Mouse (Mus musculus) limb, embryonic 10.5 days (tissue): ENCODE measurements around the gene Snai3. TPM values are rescaled to one million over a fixed set of nuclear protein-coding genes. Genes with fewer than 3 reads are reported as not detected.
A peak's percentile ranks its signal among the peaks of the same experiment; 100 is the strongest.

ENCODE experiments used
- DNase-seq: peaks from one replicate; pipeline ENCODE4 v3.0.0-alpha.2; 2017; ENCODE audit warnings: low spot score
- H3K27ac ChIP-seq: fragments of 300-500 bp; sonication (generic); 2 replicates; pipeline ENCODE4 v1.5.1; 2016; ENCODE audit warnings: mild to moderate bottlenecking
- H3K27me3 ChIP-seq: fragments of 300-500 bp; sonication (generic); 2 replicates; pipeline ENCODE4 v1.6.1; 2016; ENCODE audit warnings: low read depth, mild to moderate bottlenecking; ENCODE audit not compliant: poor library complexity, severe bottlenecking
- H3K36me3 ChIP-seq: fragments of 300-500 bp; sonication (generic); 2 replicates; pipeline ENCODE4 v1.6.1; 2016; ENCODE audit warnings: mild to moderate bottlenecking, moderate library complexity
- H3K4me1 ChIP-seq: fragments of 300-500 bp; sonication (generic); 2 replicates; pipeline ENCODE4 v1.6.1; 2016
- H3K4me3 ChIP-seq: fragments of 300-500 bp; sonication (generic); 2 replicates; pipeline ENCODE4 v1.5.1; 2016; ENCODE audit warnings: mild to moderate bottlenecking, moderate library complexity
- H3K9me3 ChIP-seq: fragments of 300-500 bp; sonication (generic); replicated peaks from 2 replicates; pipeline ENCODE4 v1.6.1; 2016; ENCODE audit warnings: mild to moderate bottlenecking
- WGBS: fragments of 180-500 bp; shearing (Covaris S2); methylation state at CpG from one replicate; pipeline ENCODE4 v1.1.7; 2016; 5-methylcytosine and 5-hydroxymethylcytosine counted together
- polyA plus RNA-seq: library from polyadenylated mRNA; unstranded; fragments of >200 nt; fragmentation: Nextera tagmentation; extraction: Ambion mirVana; gene quantifications from 2 replicates; pipeline ENCODE4 v1.2.1, GENCODE M21; 2016

Gene Snai3
- polyA plus RNA-seq, 1 experiment from 2014 or later, result not detected

DNA sequence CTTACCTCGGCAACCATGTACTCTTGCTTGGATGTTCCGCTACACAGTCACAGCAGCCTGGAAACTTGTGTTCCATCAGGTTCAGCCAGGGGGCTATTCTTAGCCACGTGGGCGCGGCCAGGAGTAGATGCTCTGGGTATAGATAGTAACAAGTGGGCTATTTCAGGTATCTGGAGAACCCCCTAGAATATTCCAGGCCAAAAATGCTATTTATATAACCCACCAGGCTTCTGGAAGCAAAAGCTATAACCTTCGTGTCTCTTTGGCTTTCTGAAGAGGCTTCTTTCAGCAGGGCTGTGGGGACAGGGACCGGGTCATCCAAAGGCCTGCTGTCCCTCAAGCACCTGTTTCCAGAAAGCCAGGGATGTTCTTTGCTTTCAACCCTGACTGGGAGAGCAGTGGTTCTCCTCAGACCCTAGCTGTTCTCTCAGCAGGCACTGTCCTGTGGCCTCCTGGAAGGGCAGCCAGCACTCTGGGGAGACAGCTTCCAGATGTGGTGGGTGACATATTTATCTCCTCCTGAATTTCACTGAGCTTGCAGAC lies 9.3 kb downstream of the Snai3 start:
- Histone ChIP-seq H3K9me3 (no peaks in the 10 kb centered on the region), H3K36me3 (no peaks in the 10 kb centered on the region), H3K27ac (no peak overlapping the region), H3K4me1 (0 out of 2 replicates have a peak, but pooled peaks cover 5% of the 10 kb centered on the region), H3K27me3 (0 out of 2 replicates have a peak, but pooled peaks cover 7% of the 10 kb centered on the region), H3K4me3 (no peak overlapping the region)
- no peak for DNase-seq
- 79% methylated on average over 7 of the region's 7 CpGs for WGBS

DNA sequence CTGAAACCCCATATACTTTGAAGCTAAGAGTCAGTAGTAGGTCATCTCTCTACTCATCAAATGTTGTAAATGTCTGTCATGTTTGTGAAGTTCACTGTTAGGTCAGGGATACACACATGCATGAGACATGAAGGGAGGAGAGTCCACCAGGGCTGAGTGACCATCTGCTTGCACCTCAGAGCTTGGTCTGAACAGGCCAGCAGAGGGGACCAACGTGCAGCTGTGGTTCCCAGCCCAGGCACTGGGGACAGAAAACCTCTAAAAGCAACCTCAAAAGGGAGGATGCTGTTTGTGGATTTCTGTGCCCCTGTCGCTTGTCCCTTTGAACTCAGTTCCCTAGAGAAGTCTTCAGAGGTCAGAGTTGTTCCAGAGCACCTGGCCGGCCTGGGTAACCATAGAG lies 15.3 kb downstream of the Snai3 start:
- WGBS, result 63% methylated on average over 3 of the region's 3 CpGs
- Histone ChIP-seq H3K27ac (no peak overlapping the region), H3K4me1 (peaks cover 26% of the 10 kb centered on the region), H3K4me3 (no peak overlapping the region), H3K27me3 (no peaks in the 10 kb centered on the region), H3K36me3 (no peaks in the 10 kb centered on the region), H3K9me3 (no peaks in the 10 kb centered on the region)
- DNase-seq, result no peak

DNA sequence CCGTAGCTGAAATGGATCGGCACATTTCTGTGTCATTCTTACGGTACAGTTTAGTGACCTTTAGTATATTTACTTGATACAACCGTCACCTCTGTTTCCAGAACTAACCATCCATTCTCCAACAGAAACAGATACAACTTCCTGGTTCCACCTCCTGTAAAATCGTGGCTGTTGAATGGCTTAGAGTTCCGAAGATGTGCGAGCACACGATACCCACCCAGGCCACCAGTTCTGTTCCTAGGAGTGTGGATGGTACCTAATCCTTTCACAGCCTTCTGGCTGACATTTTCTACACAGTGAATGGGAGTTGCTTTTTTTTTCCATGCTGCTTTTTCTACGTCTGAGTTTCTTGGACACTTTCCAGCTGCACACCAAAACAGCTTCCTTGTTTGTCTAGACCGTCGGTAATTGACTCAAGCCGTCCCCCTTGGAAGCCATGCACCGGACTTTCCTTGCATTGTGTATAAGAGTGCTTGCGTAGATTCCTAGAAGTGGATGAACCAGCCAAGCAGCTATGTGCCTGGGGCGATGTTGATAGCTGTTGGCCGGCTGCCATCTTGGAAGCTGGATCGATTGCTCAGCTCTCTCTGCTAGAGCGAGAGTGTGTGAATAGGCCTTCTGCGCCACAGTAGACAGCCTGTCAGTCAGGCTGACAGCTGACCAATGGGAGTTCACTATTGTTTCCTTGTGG lies 16.3 kb downstream of the Snai3 start:
- 45% methylated on average over 19 of the region's 19 CpGs for WGBS
- peak; percentile 65 for DNase-seq
- H3K9me3 ChIP-seq, result no peaks in the 10 kb centered on the region

DNA sequence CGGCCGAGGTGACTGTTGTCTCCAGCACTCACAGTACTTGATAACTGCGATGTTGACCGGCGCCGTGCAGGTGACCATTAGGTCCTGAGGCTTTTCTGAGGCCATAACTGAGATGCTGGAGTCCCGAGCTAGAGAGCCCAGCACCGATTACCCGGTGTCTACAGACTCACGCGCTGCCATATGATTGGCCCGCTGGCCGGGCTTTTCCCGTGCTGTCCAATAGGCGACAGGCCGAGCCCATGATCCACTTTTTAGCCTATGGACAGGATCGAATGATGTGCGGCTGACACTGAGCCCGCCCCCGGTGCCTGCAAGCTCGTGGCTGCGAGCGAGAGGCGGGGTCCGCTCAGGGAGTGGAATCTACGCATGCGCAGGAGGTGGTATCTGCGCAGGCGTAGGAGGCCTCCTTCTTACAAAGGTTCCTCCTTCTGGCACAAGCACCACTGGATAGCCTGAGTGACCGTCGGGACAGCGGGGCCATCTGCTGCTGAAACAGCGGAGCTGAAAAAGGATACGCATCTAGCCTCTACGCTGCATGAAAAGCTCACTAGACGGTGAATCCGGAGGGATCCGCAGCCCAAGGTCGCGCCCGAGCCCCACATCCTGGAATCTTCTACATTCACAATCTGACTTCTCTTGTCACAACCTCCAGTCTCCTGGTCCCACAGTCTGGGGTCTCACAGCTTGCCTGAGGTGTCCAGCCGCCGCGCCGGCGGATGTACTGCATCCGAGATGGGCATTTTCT lies 17.1 kb downstream of the Snai3 start, which contains the start of gene Mvd:
Gene Mvd, minus strand, starts transcription at position 161 of the 745 bp plus-strand sequence.
- H3K9me3 ChIP-seq, result no peaks in the 10 kb centered on the region
- peak; percentile 97 for DNase-seq
- peaks cover 28% of the 10 kb centered on the region for H3K4me1 ChIP-seq
- H3K36me3 ChIP-seq, result peaks cover 17% of the 10 kb centered on the region
- no peaks in the 10 kb centered on the region for H3K27me3 ChIP-seq
- WGBS, result under 1% methylated on average over 47 of the region's 47 CpGs
- peak within 1 kb of the TSS; percentile 69 for H3K4me3 ChIP-seq
- peak within 1 kb of the TSS; percentile 94 for H3K27ac ChIP-seq

More for the DNA sequence above, 16.3 kb downstream of the Snai3 start:
- H3K4me1 ChIP-seq, result peaks cover 26% of the 10 kb centered on the region
- H3K27me3 ChIP-seq, result no peaks in the 10 kb centered on the region
- H3K36me3 ChIP-seq, result peaks cover 9% of the 10 kb centered on the region
- peak overlapping the region; percentile 69 for H3K4me3 ChIP-seq
- H3K27ac ChIP-seq, result peak overlapping the region; percentile 94

DNA sequence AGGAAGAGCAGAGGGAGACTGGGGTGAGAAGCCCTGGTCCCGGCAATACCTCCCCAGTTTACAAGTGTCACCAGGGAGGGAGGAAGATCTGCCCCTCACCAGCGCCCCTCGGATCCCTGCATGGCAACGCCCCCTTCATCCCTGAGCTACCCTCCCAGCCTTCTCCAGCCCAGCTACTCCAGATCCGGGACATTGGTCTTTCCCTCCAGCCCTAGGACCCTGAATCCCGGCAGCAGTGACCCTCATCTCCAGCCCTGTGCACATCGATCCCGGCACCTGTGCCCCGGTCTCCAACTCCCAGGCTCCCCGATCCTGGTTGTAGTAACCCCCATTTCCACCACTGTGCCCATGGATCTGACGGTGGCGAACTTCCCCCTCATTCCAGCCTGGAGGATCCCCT lies 17.8 kb downstream of the Snai3 start:
- no peaks in the 10 kb centered on the region for H3K27me3 ChIP-seq
- no peak for DNase-seq

DNA sequence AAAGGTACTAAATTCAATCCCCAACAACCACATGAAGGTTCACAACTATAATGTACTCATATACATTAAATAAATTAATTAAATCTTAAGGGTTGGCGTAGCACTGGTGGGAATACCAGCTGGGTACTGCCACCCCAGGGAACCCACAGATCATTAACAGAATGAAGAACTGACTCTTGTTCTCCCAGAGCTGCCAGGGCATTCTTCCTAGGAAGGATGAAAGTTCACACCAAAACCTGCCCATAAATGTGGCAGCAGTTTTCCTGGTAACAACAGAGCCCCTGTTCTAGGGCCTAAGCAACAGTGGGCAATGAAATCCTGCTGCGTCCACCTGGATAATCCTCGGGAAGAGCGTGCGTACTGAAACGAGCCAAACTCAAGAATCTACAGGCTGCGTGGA lies 18.2 kb downstream of the Snai3 start:
- WGBS, result 30% methylated on average over 7 of the region's 7 CpGs
- H3K36me3 ChIP-seq, result peaks cover 28% of the 10 kb centered on the region
- H3K27ac ChIP-seq, result peak overlapping the region; percentile 94
- H3K27me3 ChIP-seq, result no peaks in the 10 kb centered on the region
- peaks cover 37% of the 10 kb centered on the region for H3K4me1 ChIP-seq
- H3K9me3 ChIP-seq, result no peaks in the 10 kb centered on the region
- DNase-seq, result no peak
- H3K4me3 ChIP-seq, result peak overlapping the region; percentile 69

More for the DNA sequence above, 17.8 kb downstream of the Snai3 start:
- Histone ChIP-seq H3K4me1 (peaks cover 33% of the 10 kb centered on the region), H3K27ac (peak overlapping the region; percentile 94), H3K9me3 (no peaks in the 10 kb centered on the region), H3K4me3 (peak overlapping the region; percentile 69), H3K36me3 (peaks cover 24% of the 10 kb centered on the region)
- WGBS, result under 1% methylated on average over 12 of the region's 12 CpGs

DNA sequence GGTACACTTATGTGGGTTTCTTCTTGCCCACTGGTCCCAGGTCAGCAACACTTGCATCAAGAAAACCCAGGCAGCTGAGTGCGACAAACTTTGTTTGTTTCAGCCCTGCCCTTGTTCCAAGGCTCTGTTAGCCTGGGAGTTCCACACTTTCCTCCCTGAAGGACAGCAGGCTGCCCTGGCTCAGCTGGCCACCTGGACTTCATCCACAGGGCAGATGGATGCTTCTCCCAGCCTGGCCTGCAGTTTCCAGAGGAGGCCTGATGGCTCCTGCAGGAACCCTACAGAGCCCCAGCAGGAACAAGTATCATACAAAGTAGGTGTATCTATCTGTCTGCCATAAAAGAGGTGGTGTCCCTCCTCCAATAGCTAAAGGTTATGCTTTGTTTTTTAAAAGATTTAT lies 19.2 kb downstream of the Snai3 start:
- H3K4me3 ChIP-seq, result no peak overlapping the region
- 97% methylated on average over 1 of the region's 1 CpGs for WGBS
- no peak overlapping the region for H3K27ac ChIP-seq
- H3K9me3 ChIP-seq, result no peaks in the 10 kb centered on the region
- peaks cover 38% of the 10 kb centered on the region for H3K36me3 ChIP-seq
- DNase-seq, result no peak
- H3K4me1 ChIP-seq, result peaks cover 38% of the 10 kb centered on the region
- H3K27me3 ChIP-seq, result no peaks in the 10 kb centered on the region

DNA sequence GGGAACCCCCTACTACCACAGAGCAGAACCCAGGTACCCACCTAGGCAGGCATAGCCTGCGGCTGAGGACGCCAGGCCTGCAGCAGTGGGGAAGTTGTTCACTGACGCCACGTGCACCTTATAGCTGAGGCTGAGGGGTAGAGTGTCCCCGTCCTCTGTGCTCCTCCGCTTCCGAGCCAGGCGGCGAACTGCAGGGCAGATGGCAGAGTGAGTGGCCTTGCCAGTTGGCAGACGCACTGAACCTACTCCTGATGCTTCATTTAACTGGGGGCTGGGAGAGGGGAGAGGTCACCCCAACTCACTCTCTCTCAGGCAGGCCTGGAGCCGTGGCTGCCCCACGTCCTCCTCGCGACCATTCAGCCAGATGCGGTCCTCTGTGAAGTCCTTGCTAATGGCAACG lies 21.2 kb downstream of the Snai3 start:
- Histone ChIP-seq H3K4me1 (peaks cover 23% of the 10 kb centered on the region), H3K9me3 (no peaks in the 10 kb centered on the region), H3K4me3 (no peak overlapping the region), H3K36me3 (peaks cover 58% of the 10 kb centered on the region), H3K27me3 (no peaks in the 10 kb centered on the region), H3K27ac (no peak overlapping the region)
- WGBS, result 97% methylated on average over 16 of the region's 16 CpGs
- no peak for DNase-seq

DNA sequence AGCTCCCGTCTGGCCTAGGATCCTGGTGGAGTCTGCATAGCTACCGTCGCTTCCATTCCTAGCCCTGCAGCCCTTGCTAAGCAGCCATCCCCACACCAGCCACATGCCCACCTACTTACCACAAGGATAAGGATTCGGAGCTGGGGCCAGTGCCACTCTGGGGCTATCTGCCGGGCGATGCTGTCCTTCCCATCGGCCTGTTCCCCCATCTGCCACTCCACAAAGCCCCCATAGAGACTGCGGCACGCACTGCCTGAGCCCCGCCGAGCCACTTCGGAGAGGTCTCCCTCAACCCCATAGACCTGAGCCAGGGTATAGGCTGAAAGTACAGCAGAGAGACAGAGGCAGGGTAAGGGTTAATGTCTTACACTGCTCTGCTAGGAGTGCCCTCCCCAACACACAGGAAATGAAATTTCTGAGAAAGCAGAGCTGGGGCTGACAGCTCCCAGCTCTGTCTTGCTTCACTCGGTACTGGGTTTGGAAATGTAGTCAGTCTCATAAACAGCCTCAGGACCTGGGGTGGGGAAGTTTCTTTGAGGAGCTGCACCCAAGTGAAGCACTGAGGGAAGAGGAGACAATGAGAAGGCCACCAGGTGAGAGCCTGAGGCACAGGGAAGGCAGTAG lies 22.7 kb downstream of the Snai3 start:
- Histone ChIP-seq H3K27me3 (no peaks in the 10 kb centered on the region), H3K27ac (peak overlapping the region; percentile 50), H3K4me1 (peaks cover 25% of the 10 kb centered on the region), H3K4me3 (no peak overlapping the region), H3K9me3 (no peaks in the 10 kb centered on the region), H3K36me3 (peaks cover 71% of the 10 kb centered on the region)
- 90% methylated on average over 13 of the region's 13 CpGs for WGBS
- no peak for DNase-seq

DNA sequence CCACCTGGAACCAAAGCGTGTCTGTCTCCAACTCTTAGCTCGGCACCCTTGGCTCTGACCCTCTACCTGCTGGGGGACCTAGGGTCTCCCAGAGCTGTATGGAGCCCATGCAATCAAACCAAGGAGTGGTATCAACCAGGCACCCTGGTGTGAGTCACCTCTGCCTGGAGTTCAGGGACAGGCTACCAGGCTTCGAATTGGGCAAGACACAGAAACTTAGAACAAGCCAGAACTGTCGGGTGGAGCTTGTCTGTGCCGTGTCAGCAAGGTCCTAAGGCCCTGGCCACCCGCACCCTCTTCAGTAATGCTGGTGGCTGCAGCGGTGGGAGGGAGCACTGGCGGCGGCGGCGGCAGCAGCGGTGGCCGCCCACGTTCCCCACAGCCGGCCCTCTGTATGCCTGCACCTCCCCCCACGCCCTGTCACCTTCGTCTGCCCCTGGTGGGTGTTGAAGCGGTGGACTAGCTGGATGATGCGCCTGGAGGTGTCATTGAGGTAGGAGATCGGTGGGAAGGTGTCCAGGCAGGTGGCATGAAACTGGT lies 23.9 kb downstream of the Snai3 start:
- no peak overlapping the region for H3K4me3 ChIP-seq
- DNase-seq, result no peak
- H3K4me1 ChIP-seq, result peaks cover 30% of the 10 kb centered on the region
- H3K27ac ChIP-seq, result no peak overlapping the region
- 89% methylated on average over 20 of the region's 20 CpGs for WGBS
- H3K9me3 ChIP-seq, result no peaks in the 10 kb centered on the region
- H3K27me3 ChIP-seq, result no peaks in the 10 kb centered on the region
- H3K36me3 ChIP-seq, result peaks cover 71% of the 10 kb centered on the region

DNA sequence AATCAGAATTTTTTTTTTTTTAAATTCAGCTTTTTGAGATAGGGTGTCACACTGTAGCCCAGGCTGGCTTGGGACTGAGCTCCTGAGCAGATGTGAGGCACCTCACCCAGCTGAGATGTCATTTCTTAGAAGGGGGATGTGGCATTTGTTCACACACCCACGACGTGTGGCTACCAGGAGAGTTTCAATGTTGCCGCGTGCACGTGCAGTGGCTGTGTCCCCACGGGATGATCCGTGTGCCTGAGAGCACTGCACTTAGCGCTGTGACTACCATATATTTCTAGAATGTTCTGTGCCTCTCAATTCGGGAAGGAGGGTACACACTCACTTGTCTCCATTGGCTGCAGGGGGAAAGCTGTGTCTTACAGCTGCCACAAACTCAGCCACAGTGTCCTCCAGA lies 24.4 kb downstream of the Snai3 start:
- Histone ChIP-seq H3K36me3 (peaks cover 71% of the 10 kb centered on the region), H3K9me3 (no peaks in the 10 kb centered on the region), H3K27ac (no peak overlapping the region), H3K4me1 (peaks cover 35% of the 10 kb centered on the region), H3K27me3 (no peaks in the 10 kb centered on the region), H3K4me3 (no peak overlapping the region)
- 95% methylated on average over 9 of the region's 9 CpGs for WGBS
- DNase-seq, result no peak

DNA sequence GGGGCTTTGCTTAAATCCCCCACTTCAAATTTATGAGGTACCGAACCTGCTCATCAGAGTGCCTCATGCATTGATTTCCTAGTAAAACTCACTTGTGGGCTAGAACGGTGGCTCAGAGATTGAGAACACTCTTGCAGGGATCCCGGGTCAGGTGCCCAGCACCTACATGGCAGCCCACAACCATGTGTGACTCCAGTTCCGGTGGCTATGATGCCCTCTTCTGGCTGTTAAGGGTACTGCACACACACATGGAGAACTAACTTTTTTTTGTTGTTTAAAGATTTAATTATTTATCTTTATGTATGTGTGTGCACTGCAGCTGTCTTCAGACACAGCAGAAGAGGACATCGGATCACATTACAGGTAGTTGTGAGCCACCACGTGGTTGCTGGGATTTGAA lies 25.2 kb downstream of the Snai3 start:
- Histone ChIP-seq H3K27me3 (no peaks in the 10 kb centered on the region), H3K36me3 (peaks cover 71% of the 10 kb centered on the region), H3K4me3 (no peak overlapping the region), H3K27ac (no peak overlapping the region), H3K4me1 (peaks cover 35% of the 10 kb centered on the region), H3K9me3 (no peaks in the 10 kb centered on the region)
- no peak for DNase-seq
- 91% methylated on average over 6 of the region's 6 CpGs for WGBS
